Mouse (Mus musculus) heart, embryonic 12.5 days (tissue): ENCODE measurements around the gene Tas1r1. TPM values are rescaled to one million over a fixed set of nuclear protein-coding genes. Genes with fewer than 3 reads are reported as not detected.

Source experiments
- ATAC-seq: fragments of 200-750 bp; cut with Nextera tagmentation; 2 replicates; pipeline ENCODE4 v1.8.0; 2017; ENCODE audit warnings: moderate TSS enrichment, moderate library complexity; ENCODE audit not compliant: insufficient number of reproducible peaks, low FRiP score
- H3K27ac ChIP-seq: fragments of 300-500 bp; sonication (generic); 2 replicates; pipeline ENCODE4 v1.5.1; 2016; ENCODE audit warnings: mild to moderate bottlenecking, moderate library complexity; ENCODE audit not compliant: poor library complexity, severe bottlenecking
- H3K27me3 ChIP-seq: fragments of 300-500 bp; sonication (generic); replicated peaks from 2 replicates; pipeline ENCODE4 v1.6.1; 2016; ENCODE audit warnings: mild to moderate bottlenecking, moderate library complexity
- H3K36me3 ChIP-seq: fragments of 300-500 bp; sonication (generic); 2 replicates; pipeline ENCODE4 v1.6.1; 2016; ENCODE audit warnings: mild to moderate bottlenecking, moderate library complexity
- H3K4me1 ChIP-seq: fragments of 300-500 bp; sonication (generic); replicated peaks from 2 replicates; pipeline ENCODE4 v1.6.1; 2016; ENCODE audit warnings: mild to moderate bottlenecking
- H3K4me2 ChIP-seq: fragments of 300-500 bp; sonication (generic); 2 replicates; pipeline ENCODE4 v1.6.1; 2016; ENCODE audit warnings: mild to moderate bottlenecking, moderate library complexity
- H3K4me3 ChIP-seq: fragments of 300-500 bp; sonication (generic); 2 replicates; pipeline ENCODE4 v1.5.1; 2016; ENCODE audit warnings: mild to moderate bottlenecking
- H3K9ac ChIP-seq: fragments of 300-500 bp; sonication (generic); 2 replicates; pipeline ENCODE4 v1.6.1; 2016; ENCODE audit warnings: mild to moderate bottlenecking, moderate library complexity
- H3K9me3 ChIP-seq: fragments of 300-500 bp; sonication (generic); replicated peaks from 2 replicates; pipeline ENCODE4 v1.6.1; 2016; ENCODE audit warnings: mild to moderate bottlenecking, moderate library complexity
- WGBS: fragments of 180-500 bp; shearing (Covaris S2); methylation state at CpG from one replicate; pipeline ENCODE4 v1.1.7; 2016; 5-methylcytosine and 5-hydroxymethylcytosine counted together
- polyA plus RNA-seq: library from polyadenylated mRNA; unstranded; fragments of >200 nt; fragmentation: Nextera tagmentation; extraction: Ambion mirVana; gene quantifications from 2 replicates; pipeline ENCODE4 v1.2.1, GENCODE M21; 2016

Gene Tas1r1
- polyA plus RNA-seq, 1 experiment from 2014 or later: 0.13 TPM

DNA sequence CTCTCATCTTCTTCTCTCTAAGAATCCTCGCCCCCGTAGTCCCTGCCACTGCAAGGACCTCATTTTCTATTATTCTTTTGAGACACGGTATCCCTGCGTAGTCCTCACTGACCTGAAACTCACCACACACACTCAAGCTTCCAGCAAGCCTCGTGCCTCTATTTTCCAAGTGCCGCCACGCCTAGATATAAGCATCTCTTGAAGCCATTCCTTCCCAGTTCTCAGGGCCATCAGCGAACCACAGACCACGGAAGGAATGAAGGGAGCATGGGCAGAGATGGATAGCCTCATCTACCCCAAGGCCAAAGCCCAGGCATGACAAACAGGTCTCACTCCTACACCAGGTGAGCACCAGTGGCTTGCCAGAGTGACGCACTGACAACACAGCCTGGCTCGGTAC lies 13.8 kb downstream of the Tas1r1 start:
- Histone ChIP-seq H3K9ac (no peak overlapping the region), H3K4me2 (no peak overlapping the region), H3K27ac (no peak overlapping the region), H3K36me3 (peaks cover 50% of the 10 kb centered on the region), H3K9me3 (no peaks in the 10 kb centered on the region), H3K27me3 (no peaks in the 10 kb centered on the region), H3K4me3 (no peak overlapping the region), H3K4me1 (peaks cover 41% of the 10 kb centered on the region)
- 87% methylated on average over 11 of the region's 11 CpGs for WGBS
- no peak for ATAC-seq

DNA sequence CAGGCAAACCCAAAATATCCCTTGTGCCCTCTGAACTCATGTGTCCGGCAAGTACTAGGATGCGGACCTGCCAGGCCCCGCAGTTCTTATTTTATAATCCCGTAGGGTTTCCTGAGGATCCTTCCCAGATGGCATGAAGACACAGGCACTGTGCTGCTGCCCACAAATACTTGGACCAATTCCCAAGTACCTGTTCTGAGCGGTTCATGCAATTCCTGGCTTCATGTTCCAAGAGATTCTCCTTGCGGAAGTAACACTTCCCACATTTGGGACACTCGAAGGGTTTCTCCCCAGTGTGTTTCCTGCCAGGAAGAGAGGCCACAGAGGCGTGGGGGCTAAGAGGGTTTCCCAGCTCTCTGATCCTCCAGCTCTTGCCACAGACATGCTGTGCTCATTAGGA lies 15.9 kb downstream of the Tas1r1 start:
- no peak for ATAC-seq
- no peak overlapping the region for H3K9ac ChIP-seq
- peaks cover 69% of the 10 kb centered on the region for H3K36me3 ChIP-seq
- H3K4me2 ChIP-seq: no peak overlapping the region
- no peak overlapping the region for H3K4me3 ChIP-seq
- H3K27ac ChIP-seq: no peak overlapping the region
- WGBS: 82% methylated on average over 8 of the region's 8 CpGs
- peaks cover 30% of the 10 kb centered on the region for H3K4me1 ChIP-seq
- no peaks in the 10 kb centered on the region for H3K27me3 ChIP-seq
- H3K9me3 ChIP-seq: no peaks in the 10 kb centered on the region

DNA sequence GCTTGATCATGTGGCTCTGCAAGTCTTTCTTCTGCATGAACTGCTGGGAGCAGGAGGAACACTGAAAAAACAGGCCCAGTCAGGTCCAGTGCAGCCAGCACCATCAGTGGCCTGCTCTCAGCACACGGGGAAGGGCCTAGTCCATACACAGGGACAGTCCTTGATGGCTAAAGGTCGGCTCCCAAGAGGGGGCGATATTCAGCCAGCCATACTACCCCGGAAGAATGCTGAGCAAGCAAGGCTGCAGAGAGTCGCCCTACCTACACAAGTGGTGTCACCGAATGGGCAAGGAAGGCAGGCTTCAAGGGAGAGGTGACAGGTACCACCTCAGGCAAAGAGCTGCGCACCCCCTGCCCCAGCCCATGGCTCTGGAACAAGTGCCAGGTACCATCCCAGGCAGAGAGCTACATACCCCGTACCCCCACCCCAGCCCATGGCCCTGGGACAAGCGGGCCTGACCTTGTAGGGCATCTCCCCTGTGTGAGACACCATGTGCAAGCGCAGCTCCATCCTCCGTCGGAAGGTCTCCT lies 16.7 kb downstream of the Tas1r1 start:
- H3K36me3 ChIP-seq: peaks cover 78% of the 10 kb centered on the region
- no peaks in the 10 kb centered on the region for H3K9me3 ChIP-seq
- no peak overlapping the region for H3K27ac ChIP-seq
- ATAC-seq: no peak
- peaks cover 26% of the 10 kb centered on the region for H3K4me1 ChIP-seq
- H3K4me2 ChIP-seq: no peak overlapping the region
- no peak overlapping the region for H3K4me3 ChIP-seq
- no peak overlapping the region for H3K9ac ChIP-seq
- 74% methylated on average over 12 of the region's 12 CpGs for WGBS
- no peaks in the 10 kb centered on the region for H3K27me3 ChIP-seq

DNA sequence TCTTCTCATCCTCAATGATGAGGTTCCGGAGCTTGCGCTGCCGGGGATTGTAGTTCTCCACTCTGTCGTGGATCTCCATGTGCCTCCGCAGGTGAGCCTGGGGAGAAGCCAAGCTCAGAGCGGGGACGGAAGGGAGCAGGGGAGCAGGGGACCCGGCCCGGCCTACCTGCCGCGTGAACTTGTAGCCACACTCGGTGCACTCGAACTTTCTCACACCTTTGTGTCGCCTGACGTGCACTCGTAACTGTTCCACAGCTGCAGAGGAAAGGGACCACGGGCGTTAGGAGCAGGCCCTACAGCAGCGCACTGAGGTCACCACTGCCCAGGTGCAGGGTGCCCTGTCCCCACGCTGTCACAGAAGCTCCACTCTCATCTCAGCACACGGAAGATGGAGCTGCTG lies 18.3 kb downstream of the Tas1r1 start:
- H3K27me3 ChIP-seq: no peaks in the 10 kb centered on the region
- no peak overlapping the region for H3K27ac ChIP-seq
- no peak overlapping the region for H3K4me2 ChIP-seq
- H3K4me1 ChIP-seq: peaks cover 10% of the 10 kb centered on the region
- WGBS: 91% methylated on average over 21 of the region's 21 CpGs
- H3K9me3 ChIP-seq: no peaks in the 10 kb centered on the region
- peaks cover 93% of the 10 kb centered on the region for H3K36me3 ChIP-seq
- H3K4me3 ChIP-seq: no peak overlapping the region
- ATAC-seq: no peak
- H3K9ac ChIP-seq: no peak overlapping the region

DNA sequence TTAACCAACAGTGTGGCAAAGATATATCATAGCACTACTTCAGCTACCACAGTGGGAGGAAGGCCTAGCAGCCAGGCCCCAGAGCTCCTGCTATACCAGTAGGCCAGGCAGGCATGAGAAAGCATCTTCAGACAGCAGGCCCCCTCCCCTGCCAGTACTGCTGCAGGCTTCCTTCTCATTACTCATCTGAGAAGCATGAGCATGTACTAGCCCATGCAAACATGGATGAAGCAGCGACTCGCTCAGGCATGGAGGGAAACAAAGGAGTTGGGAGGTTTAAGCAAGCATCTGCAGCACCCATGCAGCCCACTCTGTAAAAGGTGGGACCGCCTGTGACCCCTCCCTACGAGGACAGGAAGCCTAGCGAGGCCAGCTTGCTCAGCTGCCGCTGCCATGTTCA lies 19.3 kb downstream of the Tas1r1 start:
- ATAC-seq: no peak
- H3K9ac ChIP-seq: no peak overlapping the region
- H3K4me3 ChIP-seq: no peak overlapping the region
- H3K4me1 ChIP-seq: peaks cover 5% of the 10 kb centered on the region
- no peaks in the 10 kb centered on the region for H3K27me3 ChIP-seq
- H3K36me3 ChIP-seq: peaks cover 95% of the 10 kb centered on the region
- WGBS: 76% methylated on average over 6 of the region's 6 CpGs
- H3K4me2 ChIP-seq: no peak overlapping the region
- no peak overlapping the region for H3K27ac ChIP-seq
- H3K9me3 ChIP-seq: no peaks in the 10 kb centered on the region

DNA sequence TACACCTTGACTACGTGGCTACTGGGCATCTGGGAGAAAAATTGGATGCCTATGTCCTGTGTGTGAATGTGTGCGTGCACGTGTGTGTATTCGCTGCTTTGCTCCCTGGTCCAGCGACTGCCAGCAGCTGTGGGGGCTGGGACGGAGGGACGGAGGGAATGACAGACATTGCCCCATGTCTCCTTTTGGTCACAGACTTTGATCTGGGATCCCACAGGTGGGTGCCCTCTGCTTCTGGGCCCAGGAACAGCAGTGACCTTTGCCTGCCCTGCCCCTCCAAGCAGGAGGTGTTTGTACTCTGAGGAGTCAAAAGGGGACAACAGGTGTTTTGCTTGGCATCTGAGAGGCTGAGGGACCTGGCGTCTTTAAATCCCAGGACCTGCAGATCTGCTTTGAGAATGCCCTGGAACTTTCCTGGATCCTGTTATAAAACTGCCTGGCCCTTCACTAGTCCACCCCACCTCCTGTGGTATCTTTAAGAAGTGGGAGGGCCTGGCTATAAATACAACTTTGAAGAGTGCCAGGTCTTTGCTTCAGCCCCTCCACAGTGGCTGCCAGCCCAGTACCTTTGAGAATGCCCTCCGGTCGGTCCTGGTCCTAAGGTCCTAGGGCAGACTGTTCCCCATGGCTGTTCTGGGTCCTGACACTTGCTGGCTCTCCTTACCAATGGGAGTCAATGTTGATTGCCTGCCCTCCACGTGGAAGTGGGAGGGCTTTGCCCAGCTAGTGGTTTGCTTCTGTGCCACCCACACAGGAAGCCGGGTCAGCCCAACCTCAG lies 25.1 kb downstream of the Tas1r1 start:
- Histone ChIP-seq H3K27ac (peak overlapping the region; percentile 67), H3K9me3 (no peaks in the 10 kb centered on the region), H3K27me3 (no peaks in the 10 kb centered on the region), H3K4me3 (peak overlapping the region; percentile 14), H3K9ac (peak overlapping the region; percentile 57), H3K36me3 (peaks cover 63% of the 10 kb centered on the region), H3K4me1 (peaks cover 39% of the 10 kb centered on the region), H3K4me2 (peak overlapping the region; percentile 86)
- WGBS: 71% methylated on average over 12 of the region's 12 CpGs
- ATAC-seq: no peak

DNA sequence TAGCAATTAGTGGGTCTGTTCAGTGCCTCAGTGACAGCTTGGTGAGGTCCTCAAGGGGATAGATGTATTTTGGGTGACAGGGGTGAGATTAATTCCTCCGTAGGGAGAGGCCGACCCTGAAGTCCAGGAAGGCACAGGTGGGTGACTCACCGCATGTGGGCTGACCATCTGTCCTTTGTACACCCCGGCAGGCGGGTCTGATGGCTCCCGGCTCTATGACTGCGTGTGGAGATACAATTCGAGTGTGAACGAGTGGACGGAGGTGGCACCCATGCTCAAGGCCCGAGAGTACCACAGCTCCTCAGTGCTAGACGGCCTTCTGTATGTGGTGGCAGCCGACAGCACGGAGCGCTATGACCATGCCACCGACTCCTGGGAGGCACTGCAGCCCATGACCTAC lies 26.3 kb downstream of the Tas1r1 start:
- no peak for ATAC-seq
- 77% methylated on average over 16 of the region's 16 CpGs for WGBS
- H3K4me2 ChIP-seq: peak overlapping the region; percentile 86
- H3K27me3 ChIP-seq: no peaks in the 10 kb centered on the region
- H3K4me3 ChIP-seq: peak overlapping the region; percentile 72
- H3K9ac ChIP-seq: peak overlapping the region; percentile 91
- H3K36me3 ChIP-seq: peaks cover 53% of the 10 kb centered on the region
- H3K27ac ChIP-seq: 0 out of 2 replicates have a peak overlapping the region, but pooled peaks have one; percentile 9
- H3K4me1 ChIP-seq: peaks cover 51% of the 10 kb centered on the region
- H3K9me3 ChIP-seq: no peaks in the 10 kb centered on the region

DNA sequence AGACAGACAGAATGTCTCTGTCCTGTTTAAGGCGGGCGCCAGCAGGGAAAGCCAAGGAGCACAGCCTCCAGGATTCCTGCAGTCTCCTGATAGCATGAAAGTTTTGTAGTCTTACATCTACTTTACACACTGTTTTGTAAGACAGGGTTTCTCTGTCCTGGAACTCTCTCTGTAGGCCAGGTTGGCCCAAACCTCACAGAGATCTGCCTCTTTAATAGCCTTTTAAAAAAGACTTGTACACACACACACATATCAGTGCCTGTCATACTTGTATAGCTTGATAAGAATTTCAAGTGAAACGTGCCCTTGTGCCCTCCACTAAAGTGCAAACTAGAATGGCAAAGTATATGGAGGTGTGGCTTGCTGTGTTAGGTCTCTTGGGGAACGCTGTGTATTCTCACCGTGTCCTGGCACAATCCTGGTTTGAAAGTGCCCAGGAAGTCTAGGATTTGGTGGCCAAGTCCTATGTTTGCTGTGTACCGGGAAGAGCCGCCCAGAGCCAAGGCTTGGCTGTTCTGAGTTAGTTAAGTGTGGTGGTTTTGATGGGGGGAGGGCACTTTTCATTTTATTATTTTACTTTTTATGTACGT lies 27.1 kb downstream of the Tas1r1 start:
- Histone ChIP-seq H3K9me3 (no peaks in the 10 kb centered on the region), H3K4me3 (peak overlapping the region; percentile 72), H3K27me3 (no peaks in the 10 kb centered on the region), H3K4me2 (peak overlapping the region; percentile 86), H3K27ac (peak overlapping the region; percentile 95), H3K36me3 (peaks cover 44% of the 10 kb centered on the region), H3K4me1 (peaks cover 55% of the 10 kb centered on the region), H3K9ac (peak overlapping the region; percentile 91)
- WGBS: 46% methylated on average over 8 of the region's 8 CpGs
- ATAC-seq: no peak

DNA sequence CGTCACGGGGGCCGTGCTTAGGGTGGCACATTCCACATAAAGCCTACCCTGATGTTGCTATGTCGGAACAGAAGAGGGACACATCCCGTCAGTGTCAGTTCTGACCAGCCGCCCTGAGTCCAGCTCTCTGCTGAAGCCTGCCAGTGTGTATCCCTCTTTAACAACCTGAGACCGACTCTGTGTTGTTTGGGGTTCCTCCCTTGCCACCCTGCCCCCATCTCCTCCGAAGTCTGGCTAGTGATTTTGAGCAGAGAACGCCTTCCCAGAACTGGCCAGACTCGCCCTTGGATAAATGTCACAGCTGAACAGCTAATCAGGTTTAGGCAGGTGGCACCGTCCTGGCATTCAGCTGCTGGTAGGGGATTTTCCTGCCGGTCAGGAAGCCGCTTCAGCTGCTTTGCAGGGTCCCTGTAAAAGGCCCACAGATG lies 27.6 kb downstream of the Tas1r1 start:
- 1% methylated on average over 13 of the region's 13 CpGs for WGBS
- peak overlapping the region; percentile 91 for H3K9ac ChIP-seq
- H3K27ac ChIP-seq: peak overlapping the region; percentile 95
- H3K36me3 ChIP-seq: peaks cover 39% of the 10 kb centered on the region
- peak overlapping the region; percentile 72 for H3K4me3 ChIP-seq
- ATAC-seq: peak; percentile 20
- peaks cover 55% of the 10 kb centered on the region for H3K4me1 ChIP-seq
- H3K27me3 ChIP-seq: no peaks in the 10 kb centered on the region
- peak overlapping the region; percentile 86 for H3K4me2 ChIP-seq
- H3K9me3 ChIP-seq: no peaks in the 10 kb centered on the region

DNA sequence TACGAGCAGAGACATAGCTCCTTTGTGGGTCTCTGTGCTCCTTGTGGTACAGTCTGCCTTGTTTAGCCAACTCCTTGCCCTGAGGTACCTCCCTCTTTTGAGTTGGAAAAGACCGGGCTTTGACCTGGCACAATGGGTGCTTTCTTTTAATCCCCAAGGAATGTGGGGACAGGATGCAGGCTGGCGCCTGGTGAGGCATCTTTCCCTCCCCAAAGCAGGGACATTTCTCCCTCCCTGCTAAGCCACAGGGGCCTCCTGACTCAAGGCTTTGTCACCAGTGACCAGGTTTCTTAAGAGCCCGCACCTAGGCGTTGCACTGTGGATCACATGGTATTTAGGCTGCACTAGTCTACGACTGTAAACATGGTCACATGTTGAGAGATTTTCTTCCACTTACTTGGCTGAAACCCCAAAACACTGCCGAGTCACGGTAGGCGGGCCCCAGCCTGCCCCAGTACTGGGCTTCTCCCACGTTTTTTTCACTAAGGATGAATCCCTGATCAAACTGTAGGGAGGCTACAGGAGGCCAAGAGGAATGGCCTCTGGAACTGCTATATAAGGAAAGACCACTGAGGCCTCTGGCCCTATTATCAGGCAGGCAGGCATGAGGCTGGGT lies 28.2 kb downstream of the Tas1r1 start:
- Histone ChIP-seq H3K27me3 (no peaks in the 10 kb centered on the region), H3K4me2 (peak overlapping the region; percentile 86), H3K36me3 (peaks cover 34% of the 10 kb centered on the region), H3K4me1 (peaks cover 55% of the 10 kb centered on the region), H3K9ac (peak overlapping the region; percentile 91), H3K27ac (peak overlapping the region; percentile 95), H3K4me3 (peak overlapping the region; percentile 72), H3K9me3 (no peaks in the 10 kb centered on the region)
- peak; percentile 66 for ATAC-seq
- WGBS: 0% methylated on average over 10 of the region's 10 CpGs
